Mouse (Mus musculus) limb, embryonic 13.5 days (tissue): ENCODE data around the gene Hist2h2ab. TPM values are rescaled to one million over a fixed set of nuclear protein-coding genes. Genes with fewer than 3 reads are reported as not detected.
"Not testable (repeated sequence)": the region's sequence is repeated elsewhere in the genome, so short reads cannot be mapped to it uniquely, and the experiment has no call there.

Source experiments
- ATAC-seq: fragments of 200-750 bp; cut with Nextera tagmentation; 2 replicates; pipeline ENCODE4 v1.8.0; 2017; ENCODE audit warnings: low read depth, moderate number of reproducible peaks, moderate TSS enrichment; ENCODE audit not compliant: low FRiP score
- H3K27ac ChIP-seq: fragments of 300-500 bp; sonication (generic); 2 replicates; pipeline ENCODE4 v1.5.1; 2015; ENCODE audit warnings: inconsistent platforms, mild to moderate bottlenecking, moderate library complexity
- H3K27me3 ChIP-seq: fragments of 300-500 bp; sonication (generic); 2 replicates; pipeline ENCODE4 v1.6.1; 2015; ENCODE audit warnings: mild to moderate bottlenecking, inconsistent platforms
- H3K36me3 ChIP-seq: fragments of 300-500 bp; sonication (generic); 2 replicates; pipeline ENCODE4 v1.6.1; 2015; ENCODE audit warnings: inconsistent platforms, mild to moderate bottlenecking, moderate library complexity
- H3K4me1 ChIP-seq: fragments of 300-500 bp; sonication (generic); 2 replicates; pipeline ENCODE4 v1.6.1; 2015; ENCODE audit warnings: inconsistent platforms
- H3K4me2 ChIP-seq: fragments of 300-500 bp; sonication (generic); replicated peaks from 2 replicates; pipeline ENCODE4 v1.6.1; 2015; ENCODE audit warnings: inconsistent platforms, mild to moderate bottlenecking, moderate library complexity
- H3K4me3 ChIP-seq: fragments of 300-500 bp; sonication (generic); 2 replicates; pipeline ENCODE4 v1.5.1; 2015; ENCODE audit warnings: moderate library complexity, mild to moderate bottlenecking, inconsistent platforms
- H3K9ac ChIP-seq: fragments of 300-500 bp; sonication (generic); 2 replicates; pipeline ENCODE4 v1.6.1; 2015; ENCODE audit warnings: mild to moderate bottlenecking, inconsistent platforms
- H3K9me3 ChIP-seq: fragments of 300-500 bp; sonication (generic); 2 replicates; pipeline ENCODE4 v1.6.1; 2016; ENCODE audit warnings: inconsistent platforms
- WGBS: fragments of 180-500 bp; shearing (Covaris S2); methylation state at CpG from one replicate; pipeline ENCODE4 v1.1.7; 2015; 5-methylcytosine and 5-hydroxymethylcytosine counted together
- polyA plus RNA-seq: library from polyadenylated mRNA; unstranded; fragments of >200 nt; fragmentation: Nextera tagmentation; extraction: Ambion mirVana; gene quantifications from 2 replicates; pipeline ENCODE4 v1.2.1, GENCODE M21; 2015

Hist2h2ab gene
- polyA plus RNA-seq, 1 experiment from 2014 or later, result not detected

- peak overlapping the region; percentile 66 for H3K4me2 ChIP-seq
- ATAC-seq, result no peak
These were observed 24.4 kb downstream of the Hist2h2ab start for GRCm38 (mm10) chr3:96243921-96244572.

GRCm38 (mm10) chr3:96245003-96245886 lies 25.6 kb downstream of the Hist2h2ab start, which contains the start of gene Hist2h2aa1:
Gene Hist2h2aa1 (plus strand): TSS chr3:96245497.
- H3K9me3 ChIP-seq, H3K27me3 ChIP-seq, H3K36me3 ChIP-seq: not testable (repeated sequence)
- peak; percentile 90 for ATAC-seq
- WGBS, result 0% methylated on average over 45 of the region's 88 CpGs
- peak within 1 kb of the TSS; percentile 99 for H3K27ac ChIP-seq
- H3K4me2 ChIP-seq, result peak within 1 kb of the TSS; percentile 66
- peak within 1 kb of the TSS; percentile 53 for H3K4me3 ChIP-seq
- peak within 1 kb of the TSS; percentile 83 for H3K9ac ChIP-seq
- peaks cover 46% of the 10 kb centered on the region for H3K4me1 ChIP-seq

More at GRCm38 (mm10) chr3:96243921-96244572, 24.4 kb downstream of the Hist2h2ab start:
- Histone ChIP-seq H3K27me3 (no peaks in the 10 kb centered on the region), H3K9ac (peak overlapping the region; percentile 83), H3K9me3 (no peaks in the 10 kb centered on the region), H3K36me3 (no peaks in the 10 kb centered on the region), H3K4me1 (peaks cover 36% of the 10 kb centered on the region), H3K4me3 (peak overlapping the region; percentile 53), H3K27ac (peak overlapping the region; percentile 99)
- 81% methylated on average over 7 of the region's 7 CpGs for WGBS

GRCm38 (mm10) chr3:96246018-96246417 lies 26.4 kb downstream of the Hist2h2ab start:
- H3K9me3 ChIP-seq, H3K27me3 ChIP-seq, H3K36me3 ChIP-seq, ATAC-seq: not testable (repeated sequence)
- WGBS, result 0% methylated on average over 10 of the region's 21 CpGs
- Histone ChIP-seq H3K9ac (0 out of 2 replicates have a peak overlapping the region, but pooled peaks have one; percentile 59), H3K4me3 (peak overlapping the region; percentile 39), H3K27ac (peak overlapping the region; percentile 75; the same call in 1 of the 2 replicates), H3K4me2 (peak overlapping the region; percentile 53), H3K4me1 (peaks cover 50% of the 10 kb centered on the region)

DNA sequence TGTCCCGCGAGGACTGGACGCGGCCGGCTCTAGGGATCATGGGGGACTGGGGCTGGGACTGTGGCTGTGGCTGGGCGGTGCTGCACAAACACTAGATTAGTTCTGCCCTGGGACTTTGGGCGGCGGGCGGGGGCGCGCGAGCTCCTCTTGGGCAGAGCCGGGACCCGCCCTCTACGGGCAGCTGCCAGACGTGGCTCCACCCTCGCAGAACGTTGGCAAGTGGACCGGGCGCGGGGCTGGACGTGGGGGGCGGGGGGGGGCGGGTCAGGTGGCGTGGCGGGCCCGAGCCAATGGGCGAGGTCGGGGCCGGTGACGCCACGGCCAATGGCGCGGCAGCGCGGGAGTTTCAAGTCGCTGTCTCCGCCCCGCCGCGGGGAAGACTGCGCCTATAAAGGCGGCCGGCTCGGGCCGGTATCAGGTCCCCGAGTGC lies 26.8 kb downstream of the Hist2h2ab start, which contains the start of gene Hist2h3c1:
TSS of gene Hist2h3c1 (plus strand) at position 259 of the 430 bp plus-strand sequence.
- H3K36me3 ChIP-seq, H3K9me3 ChIP-seq, H3K27me3 ChIP-seq: not testable (repeated sequence)
- WGBS, result 0% methylated on average over 1 of the region's 47 CpGs
- H3K9ac ChIP-seq, result peak within 1 kb of the TSS; percentile 70
- H3K4me3 ChIP-seq, result peak within 1 kb of the TSS; percentile 45
- H3K27ac ChIP-seq, result peak within 1 kb of the TSS; percentile 75
- peaks cover 50% of the 10 kb centered on the region for H3K4me1 ChIP-seq
- H3K4me2 ChIP-seq, result peak within 1 kb of the TSS; percentile 64
- ATAC-seq, result peak; percentile 91

DNA sequence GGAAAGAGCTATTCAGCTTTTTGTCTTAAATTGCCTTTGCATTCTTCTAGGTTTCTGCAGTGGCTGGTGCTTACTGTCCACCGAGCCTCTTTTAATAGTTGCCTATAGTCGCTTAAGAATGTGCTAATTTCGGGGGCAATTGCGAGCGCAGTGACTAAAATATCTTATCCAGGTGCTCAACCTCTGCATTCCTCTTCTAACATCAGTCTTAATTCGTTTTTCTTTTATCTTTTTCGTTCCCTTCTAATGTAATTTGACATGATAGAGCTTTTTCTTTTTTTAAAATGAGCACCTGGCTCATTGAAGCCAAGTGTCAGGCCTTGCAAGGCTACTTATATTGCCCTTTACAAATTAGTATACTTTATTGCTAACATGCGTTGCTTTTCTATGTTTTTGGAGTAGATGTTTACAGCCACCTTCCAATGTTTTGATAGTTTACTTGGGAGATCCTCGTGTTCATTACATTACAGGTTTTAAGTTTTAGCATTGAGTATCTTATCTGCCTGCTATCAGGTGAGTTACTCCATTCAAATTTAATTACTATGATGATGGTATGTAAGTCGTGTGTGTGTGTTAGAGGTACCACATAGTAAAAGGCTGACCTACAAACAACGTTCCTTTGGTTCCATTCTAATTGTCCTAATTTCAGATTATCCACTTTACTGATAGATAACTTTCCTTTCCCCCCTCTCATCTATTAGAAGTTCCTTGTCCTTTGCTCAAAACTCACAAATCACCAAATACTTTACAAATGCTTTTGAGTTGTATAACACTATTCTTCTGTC lies 27.9 kb downstream of the Hist2h2ab start:
- Histone ChIP-seq H3K27me3 (no peaks in the 10 kb centered on the region), H3K4me1 (peaks cover 50% of the 10 kb centered on the region), H3K27ac (peak overlapping the region; percentile 70), H3K4me3 (peak overlapping the region; percentile 45), H3K9me3 (no peaks in the 10 kb centered on the region), H3K36me3 (no peaks in the 10 kb centered on the region), H3K9ac (peak overlapping the region; percentile 70), H3K4me2 (peak overlapping the region; percentile 64)
- 4% methylated on average over 11 of the region's 11 CpGs for WGBS
- no peak for ATAC-seq

DNA sequence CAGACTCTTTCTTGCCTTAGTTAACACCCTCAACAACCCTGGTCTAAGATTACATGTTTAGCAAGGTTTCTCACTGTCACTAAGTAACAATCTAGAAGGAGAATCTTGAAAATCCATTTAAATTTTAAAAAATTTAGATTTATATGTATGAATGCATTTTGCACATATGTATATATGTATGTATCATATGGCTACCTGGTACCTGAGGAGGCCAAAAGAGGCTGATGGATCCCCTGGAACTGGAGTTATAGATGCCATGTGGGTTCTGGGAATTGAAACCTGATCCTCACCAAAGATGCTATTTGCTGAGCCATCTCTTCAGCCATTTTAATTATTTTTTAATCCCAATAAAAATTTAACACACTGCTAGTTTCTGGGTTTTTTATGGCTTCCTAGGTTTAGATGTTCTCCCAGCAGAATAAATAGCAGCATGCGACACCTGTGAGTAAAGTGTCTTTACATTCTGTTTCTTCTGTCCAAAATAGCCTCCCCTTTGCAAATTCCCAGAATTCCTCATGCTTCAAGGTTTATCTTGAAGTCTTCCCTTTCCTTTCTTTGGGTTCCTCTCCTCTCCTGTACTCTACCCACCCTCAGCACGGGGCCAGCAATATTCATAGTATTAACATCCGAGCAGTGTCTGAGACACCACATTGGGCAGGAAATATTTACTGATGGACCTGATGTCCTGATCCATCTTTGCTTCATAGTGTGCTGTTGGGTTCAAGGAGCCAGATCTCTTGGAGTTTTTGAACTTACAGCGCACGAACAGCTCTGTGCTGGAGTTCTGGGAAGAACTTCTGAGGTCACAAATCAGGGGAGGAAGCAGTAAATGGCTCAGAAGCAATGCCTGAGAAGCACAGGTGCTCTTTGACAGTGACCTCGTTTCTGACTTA lies 28.7 kb downstream of the Hist2h2ab start:
- H3K27me3 ChIP-seq, result peaks cover 4% of the 10 kb centered on the region; the same call in 1 of the 2 replicates
- ATAC-seq, result no peak
- peak overlapping the region; percentile 70 for H3K9ac ChIP-seq
- H3K9me3 ChIP-seq, result no peaks in the 10 kb centered on the region
- peak overlapping the region; percentile 64 for H3K4me2 ChIP-seq
- peak overlapping the region; percentile 45 for H3K4me3 ChIP-seq
- H3K27ac ChIP-seq, result no peak overlapping the region
- H3K4me1 ChIP-seq, result peaks cover 50% of the 10 kb centered on the region
- 34% methylated on average over 6 of the region's 6 CpGs for WGBS
- H3K36me3 ChIP-seq, result no peaks in the 10 kb centered on the region

- peaks cover 5% of the 10 kb centered on the region; the same call in 1 of the 2 replicates for H3K27me3 ChIP-seq
- H3K4me2 ChIP-seq, result peak overlapping the region; percentile 64
- H3K9me3 ChIP-seq, result no peaks in the 10 kb centered on the region
- no peak for ATAC-seq
- H3K36me3 ChIP-seq, result no peaks in the 10 kb centered on the region
- peak overlapping the region; percentile 45; the same call in 1 of the 2 replicates for H3K4me3 ChIP-seq
- 57% methylated on average over 4 of the region's 4 CpGs for WGBS
- no peak overlapping the region for H3K27ac ChIP-seq
- peaks cover 46% of the 10 kb centered on the region for H3K4me1 ChIP-seq
- no peak overlapping the region for H3K9ac ChIP-seq
These were observed 29.3 kb downstream of the Hist2h2ab start for GRCm38 (mm10) chr3:96249034-96249345.

GRCm38 (mm10) chr3:96250890-96251289 lies 31.2 kb downstream of the Hist2h2ab start:
- Histone ChIP-seq H3K9me3 (no peaks in the 10 kb centered on the region), H3K9ac (no peak overlapping the region), H3K36me3 (no peaks in the 10 kb centered on the region), H3K4me2 (peak overlapping the region; percentile 19; the same call in 1 of the 2 replicates), H3K27ac (no peak overlapping the region), H3K4me1 (peaks cover 38% of the 10 kb centered on the region), H3K27me3 (peaks cover 5% of the 10 kb centered on the region; the same call in 1 of the 2 replicates), H3K4me3 (no peak overlapping the region)
- WGBS, result 17% methylated on average over 3 of the region's 3 CpGs
- no peak for ATAC-seq

- peaks cover 5% of the 10 kb centered on the region; the same call in 1 of the 2 replicates for H3K27me3 ChIP-seq
- no peak for ATAC-seq
- H3K4me1 ChIP-seq, result peaks cover 44% of the 10 kb centered on the region
- H3K4me3 ChIP-seq, result no peak overlapping the region
- WGBS, result 75% methylated on average over 3 of the region's 3 CpGs
- no peaks in the 10 kb centered on the region for H3K9me3 ChIP-seq
- H3K36me3 ChIP-seq, result no peaks in the 10 kb centered on the region
- H3K9ac ChIP-seq, result no peak overlapping the region
- no peak overlapping the region for H3K27ac ChIP-seq
- no peak overlapping the region for H3K4me2 ChIP-seq
These were observed 32.1 kb downstream of the Hist2h2ab start for GRCm38 (mm10) chr3:96251787-96252186.

- H3K27me3 ChIP-seq, result peaks cover 5% of the 10 kb centered on the region; the same call in 1 of the 2 replicates
- no peaks in the 10 kb centered on the region for H3K36me3 ChIP-seq
- H3K27ac ChIP-seq, result no peak overlapping the region
- H3K9me3 ChIP-seq, result no peaks in the 10 kb centered on the region
- ATAC-seq, result no peak
- H3K4me3 ChIP-seq, result no peak overlapping the region
- H3K4me1 ChIP-seq, result peaks cover 18% of the 10 kb centered on the region
- H3K9ac ChIP-seq, result no peak overlapping the region
- 42% methylated on average over 10 of the region's 10 CpGs for WGBS
- H3K4me2 ChIP-seq, result peak overlapping the region; percentile 21; the same call in 1 of the 2 replicates
These were observed 35.2 kb downstream of the Hist2h2ab start for GRCm38 (mm10) chr3:96254683-96255355.
